Comparison of ENCODE assay signal across 19 mouse cellular contexts in the genomic region with DNA sequence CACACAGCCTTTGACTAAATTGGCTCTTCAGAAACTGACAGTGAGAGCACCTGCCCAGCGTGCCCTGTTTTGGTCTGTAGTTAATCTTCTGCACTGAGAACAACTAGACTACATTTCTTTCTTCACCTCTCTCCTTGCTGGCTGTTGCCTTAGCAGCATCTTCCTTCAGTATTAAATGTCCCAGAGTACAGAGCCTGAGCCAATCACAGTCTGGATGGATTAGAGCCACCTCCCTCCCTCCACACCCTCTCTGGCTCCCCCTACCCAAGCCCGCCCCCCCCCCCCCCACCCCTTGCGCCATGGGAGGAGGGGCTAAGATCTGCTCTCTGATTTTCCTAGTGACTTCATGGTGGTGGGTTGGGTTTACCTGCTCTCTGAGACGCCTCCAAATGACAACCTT. TPM values are rescaled to one million over a fixed set of nuclear protein-coding genes. Genes with fewer than 3 reads are reported as not detected.
DNase-seq lines count a peak whose midpoint lies in the region; ATAC-seq lines count a peak whose summit lies in the region.
"Had no signal": no experiment of that assay in that cellular context is flagged by ENCODE, and none has a peak within 500 bp of the region (broad histone marks: within the 10 kb centered on the region; RNA-seq: fewer than 3 reads in every experiment).

4833423E24Rik (minus strand) TSS at position 146 of the 400 bp plus-strand sequence.

- H3K4me1 ChIP-seq in forebrain, embryonic 14.5 days (ENCODE audit: control insufficient read depth, insufficient read depth, low read length) = no peaks in the 10 kb centered on the region
- H3K4me1 ChIP-seq in forebrain, embryonic 10.5 days = peaks cover 10% of the 10 kb centered on the region
- no peaks in the 10 kb centered on the region; the same call in 1 of the 2 replicates for H3K4me1 ChIP-seq in embryonic facial prominence, embryonic 12.5 days
- peaks cover 6% of the 10 kb centered on the region; the same call in 1 of the 2 replicates for H3K4me1 ChIP-seq in midbrain, embryonic 10.5 days
- H3K4me1 ChIP-seq: liver, embryonic 13.5 days; lung, embryonic 15.5 days; neural tube, embryonic 15.5 days had no signal

- H3K9ac ChIP-seq in forebrain, embryonic 14.5 days (ENCODE audit: low read length) = no peak within 1 kb of the TSS
- no peak within 1 kb of the TSS for H3K9ac ChIP-seq in embryonic facial prominence, embryonic 12.5 days
- H3K9ac ChIP-seq: liver, embryonic 13.5 days; lung, embryonic 15.5 days; neural tube, embryonic 15.5 days had no signal

- H3K4me3 ChIP-seq in forebrain, embryonic 14.5 days (ENCODE audit: low read depth, low read length) = no peak within 1 kb of the TSS
- no peak within 1 kb of the TSS for H3K4me3 ChIP-seq in forebrain, embryonic 10.5 days
- H3K4me3 ChIP-seq in embryonic facial prominence, embryonic 12.5 days = no peak within 1 kb of the TSS
- no peak within 1 kb of the TSS for H3K4me3 ChIP-seq in midbrain, embryonic 10.5 days
- H3K4me3 ChIP-seq: liver, embryonic 13.5 days; lung, embryonic 15.5 days; neural tube, embryonic 15.5 days had no signal

- no peak within 1 kb of the TSS for H3K4me2 ChIP-seq in forebrain, embryonic 14.5 days (ENCODE audit: low read length)
- no peak within 1 kb of the TSS for H3K4me2 ChIP-seq in embryonic facial prominence, embryonic 12.5 days (replicated peaks)
- H3K4me2 ChIP-seq: liver, embryonic 13.5 days; lung, embryonic 15.5 days; neural tube, embryonic 15.5 days had no signal

- H3K27me3 ChIP-seq in forebrain, embryonic 14.5 days (replicated peaks; ENCODE audit: control insufficient read depth, insufficient read depth, low read length) = no peaks in the 10 kb centered on the region
- no peaks in the 10 kb centered on the region for H3K27me3 ChIP-seq in forebrain, embryonic 10.5 days (ENCODE audit: poor library complexity, severe bottlenecking)
- no peaks in the 10 kb centered on the region for H3K27me3 ChIP-seq in embryonic facial prominence, embryonic 12.5 days
- no peaks in the 10 kb centered on the region for H3K27me3 ChIP-seq in midbrain, embryonic 10.5 days (ENCODE audit: low read depth, poor library complexity, severe bottlenecking)
- H3K27me3 ChIP-seq: liver, embryonic 13.5 days; lung, embryonic 15.5 days; neural tube, embryonic 15.5 days had no signal

- ATAC-seq in forebrain, embryonic 14.5 days = peak; percentile 46; the same call in 1 of the 2 replicates
- 0 out of 2 replicates have a peak, but pooled peaks have one; percentile 52 for ATAC-seq in embryonic facial prominence, embryonic 12.5 days (ENCODE audit: insufficient number of reproducible peaks, insufficient read depth, low FRiP score, low TSS enrichment)

- H3K9me3 ChIP-seq in forebrain, embryonic 14.5 days (replicated peaks; ENCODE audit: control insufficient read depth, low read length) = no peaks in the 10 kb centered on the region
- H3K9me3 ChIP-seq in forebrain, embryonic 10.5 days = no peaks in the 10 kb centered on the region
- no peaks in the 10 kb centered on the region for H3K9me3 ChIP-seq in embryonic facial prominence, embryonic 12.5 days
- no peaks in the 10 kb centered on the region for H3K9me3 ChIP-seq in midbrain, embryonic 10.5 days (replicated peaks)
- H3K9me3 ChIP-seq: liver, embryonic 13.5 days; lung, embryonic 15.5 days; neural tube, embryonic 15.5 days had no signal

- WGBS in forebrain, embryonic 14.5 days = 26% methylated on average over 4 of the region's 4 CpGs
- WGBS in forebrain, embryonic 10.5 days = 20% methylated on average over 4 of the region's 4 CpGs
- 30% methylated on average over 4 of the region's 4 CpGs for WGBS in embryonic facial prominence, embryonic 12.5 days
- 30% methylated on average over 4 of the region's 4 CpGs for WGBS in midbrain, embryonic 10.5 days

- H3K36me3 ChIP-seq in forebrain, embryonic 14.5 days (ENCODE audit: control insufficient read depth, insufficient read depth, low read length) = no peaks in the 10 kb centered on the region
- no peaks in the 10 kb centered on the region for H3K36me3 ChIP-seq in forebrain, embryonic 10.5 days (replicated peaks)
- no peaks in the 10 kb centered on the region for H3K36me3 ChIP-seq in embryonic facial prominence, embryonic 12.5 days
- H3K36me3 ChIP-seq in midbrain, embryonic 10.5 days = no peaks in the 10 kb centered on the region
- H3K36me3 ChIP-seq: liver, embryonic 13.5 days; lung, embryonic 15.5 days; neural tube, embryonic 15.5 days had no signal

- no peak within 1 kb of the TSS for H3K27ac ChIP-seq in forebrain, embryonic 14.5 days (ENCODE audit: low read depth, low read length)
- H3K27ac ChIP-seq in forebrain, embryonic 10.5 days = no peak within 1 kb of the TSS
- no peak within 1 kb of the TSS for H3K27ac ChIP-seq in embryonic facial prominence, embryonic 12.5 days
- no peak within 1 kb of the TSS for H3K27ac ChIP-seq in midbrain, embryonic 10.5 days (replicated peaks)
- H3K27ac ChIP-seq: liver, embryonic 13.5 days; lung, embryonic 15.5 days; neural tube, embryonic 15.5 days had no signal

- no peak for DNase-seq in forebrain, embryonic 14.5 days (ENCODE audit: low spot score)
- no peak for DNase-seq in forebrain, embryonic 10.5 days (ENCODE audit: extremely low spot score, low spot score)
- DNase-seq in midbrain, embryonic 10.5 days (ENCODE audit: low spot score) = peak; percentile 13
- DNase-seq in retina, embryonic 14.5 days (ENCODE audit: low spot score) = peak; percentile 2
- DNase-seq in spleen, postnatal 4 days (ENCODE audit: low spot score in 2 of 2) = no peak
- DNase-seq in cerebellum, postnatal 36 days = no peak
- no peak for DNase-seq in embryo, embryonic 9.5 days (ENCODE audit: extremely low spot score)
- DNase-seq: adrenal gland, postnatal 10 days; cerebellum, adult 11 months; gastrocnemius, postnatal 25 days; kidney, adult 18-20 months; layer of hippocampus, postnatal 36 days; liver, embryonic 13.5 days had no signal

RNA-seq across cellular contexts. Expression of gene 4833423E24Rik, which starts in this region (rescaled TPM):
- polyA plus RNA-seq in forebrain, embryonic 14.5 days (2014; fragmentation: Nextera tagmentation; extraction: Ambion mirVana) = 0.08 and 0.12 TPM in 2 replicates
- polyA plus RNA-seq in forebrain, embryonic 10.5 days (2016; fragmentation: Nextera tagmentation; extraction: Ambion mirVana) = not detected in 2 replicates
- polyA plus RNA-seq in embryonic facial prominence, embryonic 12.5 days (2016; fragmentation: Nextera tagmentation; extraction: Ambion mirVana) = 0.09 and 0.15 TPM in 2 replicates
- polyA plus RNA-seq in midbrain, embryonic 10.5 days (2016; fragmentation: Nextera tagmentation; extraction: Ambion mirVana) = 0.11 TPM in 1 of 2 replicates, not detected in the other
- polyA plus RNA-seq: heart, postnatal 0 days; large intestine, adult 2 months; liver, embryonic 13.5 days; small intestine, adult 2 months had no signal

Comparison
In these comparisons a context has a peak if more than half of its experiments do, and no peak if none do; other contexts are left out.
1. Peak in ATAC-seq in forebrain, embryonic 14.5 days; RNA of the gene not detected or under 1 TPM.
2. Peak in ATAC-seq in embryonic facial prominence, embryonic 12.5 days; RNA of the gene not detected or under 1 TPM.
3. Peak in DNase-seq in midbrain, embryonic 10.5 days; RNA of the gene not detected or under 1 TPM.